Mouse (Mus musculus) thymus, adult 2 months (tissue): ENCODE data around the gene Abca4. TPM values are rescaled to one million over a fixed set of nuclear protein-coding genes. Genes with fewer than 3 reads are reported as not detected.

Experiments
- DNase-seq: peaks from one replicate; pipeline ENCODE4 v3.0.0; 2021
- H3K27ac ChIP-seq: fragments of 200-500 bp; 2 replicates; pipeline ENCODE4 v1.5.1; 2012; ENCODE audit warnings: low read length, control low read depth; ENCODE audit not compliant: control insufficient read depth, insufficient read depth
- H3K27me3 ChIP-seq: fragments of 200-500 bp; 2 replicates; pipeline ENCODE4 v1.6.1; 2012; ENCODE audit warnings: mild to moderate bottlenecking, low read length, moderate library complexity, mixed read lengths; ENCODE audit not compliant: control insufficient read depth, insufficient read depth
- H3K36me3 ChIP-seq: fragments of 200-500 bp; 2 replicates; pipeline ENCODE4 v1.6.1; 2012; ENCODE audit warnings: mild to moderate bottlenecking, low read length, moderate library complexity; ENCODE audit not compliant: control insufficient read depth, insufficient read depth
- H3K4me1 ChIP-seq: fragments of 200-500 bp; replicated peaks from 2 replicates; pipeline ENCODE4 v1.6.1; 2012; ENCODE audit warnings: low read length; ENCODE audit not compliant: control insufficient read depth, insufficient read depth
- H3K4me3 ChIP-seq: fragments of 200-500 bp; 2 replicates; pipeline ENCODE4 v1.5.1; 2012; ENCODE audit warnings: mild to moderate bottlenecking, low read length, control low read depth, moderate library complexity; ENCODE audit not compliant: control insufficient read depth, insufficient read depth
- CTCF ChIP-seq: fragments of 200-500 bp; IDR thresholded peaks from 2 replicates; pipeline ENCODE4 v1.5.1; 2012; ENCODE audit warnings: mild to moderate bottlenecking, control low read depth, low read length, moderate library complexity, borderline replicate concordance; ENCODE audit not compliant: control insufficient read depth, poor library complexity, insufficient read depth; ENCODE audit errors: extremely low read depth
- POLR2A ChIP-seq: fragments of 200-500 bp; IDR thresholded peaks from 2 replicates; pipeline ENCODE4 v1.6.1; 2012; ENCODE audit warnings: mild to moderate bottlenecking, low read length, control low read depth, moderate library complexity; ENCODE audit not compliant: control insufficient read depth, poor library complexity, insufficient read depth; ENCODE audit errors: extremely low read depth
- WGBS: fragments of 180-500 bp; shearing (Covaris S2); methylation state at CpG from one replicate; pipeline ENCODE4 v1.1.7; 2018; 5-methylcytosine and 5-hydroxymethylcytosine counted together
- polyA plus RNA-seq: library from polyadenylated mRNA; depleted of rRNA; stranded (reverse); fragments of >200 nt; gene quantifications from 2 replicates; pipeline ENCODE4 v1.2.3, GENCODE M21; 2012

The Abca4 gene
- polyA plus RNA-seq, 1 experiment, result 0.58 TPM

GRCm38 (mm10) chr3:122047921-122048861 is 3.9 kb downstream of the Abca4 start:
- DNase-seq, result no peak
- Histone ChIP-seq H3K4me3 (no peak overlapping the region), H3K27me3 (no peaks in the 10 kb centered on the region), H3K27ac (no peak overlapping the region), H3K4me1 (no peaks in the 10 kb centered on the region), H3K36me3 (no peaks in the 10 kb centered on the region)
- 73% methylated on average over 17 of the region's 17 CpGs for WGBS
- TF ChIP-seq CTCF, result no peak
- TF ChIP-seq POLR2A, result no peak

GRCm38 (mm10) chr3:122049158-122049557 is 4.9 kb downstream of the Abca4 start:
- Histone ChIP-seq H3K4me1 (no peaks in the 10 kb centered on the region), H3K27me3 (no peaks in the 10 kb centered on the region), H3K27ac (no peak overlapping the region), H3K36me3 (no peaks in the 10 kb centered on the region), H3K4me3 (no peak overlapping the region)
- TF ChIP-seq POLR2A (no peak), CTCF (no peak)
- no peak for DNase-seq
- 84% methylated on average over 6 of the region's 6 CpGs for WGBS

GRCm38 (mm10) chr3:122058439-122059198 is 14.4 kb downstream of the Abca4 start:
- no peak overlapping the region for H3K4me3 ChIP-seq
- WGBS, result 91% methylated on average over 9 of the region's 9 CpGs
- TF ChIP-seq POLR2A (no peak), CTCF (no peak)
- H3K27me3 ChIP-seq, result no peaks in the 10 kb centered on the region
- H3K27ac ChIP-seq, result no peak overlapping the region
- H3K4me1 ChIP-seq, result no peaks in the 10 kb centered on the region
- H3K36me3 ChIP-seq, result no peaks in the 10 kb centered on the region
- no peak for DNase-seq

- H3K4me1 ChIP-seq, result no peaks in the 10 kb centered on the region
- H3K36me3 ChIP-seq, result no peaks in the 10 kb centered on the region
- no peak overlapping the region for H3K27ac ChIP-seq
- DNase-seq, result no peak
- 92% methylated on average over 10 of the region's 10 CpGs for WGBS
- TF ChIP-seq POLR2A (no peak), CTCF (no peak)
- no peaks in the 10 kb centered on the region for H3K27me3 ChIP-seq
- no peak overlapping the region for H3K4me3 ChIP-seq
Measured at GRCm38 (mm10) chr3:122062586-122062985, 18.3 kb downstream of the Abca4 start.

GRCm38 (mm10) chr3:122064556-122065410 is 20.5 kb downstream of the Abca4 start:
- Histone ChIP-seq H3K4me1 (no peaks in the 10 kb centered on the region), H3K27me3 (no peaks in the 10 kb centered on the region), H3K36me3 (no peaks in the 10 kb centered on the region), H3K27ac (no peak overlapping the region), H3K4me3 (no peak overlapping the region)
- 90% methylated on average over 13 of the region's 13 CpGs for WGBS
- no peak for DNase-seq
- TF ChIP-seq CTCF, result no peak
- TF ChIP-seq POLR2A, result no peak

- no peak for DNase-seq
- TF ChIP-seq POLR2A (no peak), CTCF (no peak)
- H3K36me3 ChIP-seq, result no peaks in the 10 kb centered on the region
- H3K4me1 ChIP-seq, result no peaks in the 10 kb centered on the region
- no peaks in the 10 kb centered on the region for H3K27me3 ChIP-seq
- 97% methylated on average over 10 of the region's 10 CpGs for WGBS
- H3K27ac ChIP-seq, result no peak overlapping the region
- no peak overlapping the region for H3K4me3 ChIP-seq
Measured at GRCm38 (mm10) chr3:122071769-122072168, 27.5 kb downstream of the Abca4 start.
